Mouse (Mus musculus) embryo, embryonic 10.5 days (tissue): ENCODE measurements around the gene Kcnn1.

Source experiments
- DNase-seq: peaks from one replicate; pipeline ENCODE4 v3.0.0-alpha.2; 2015; ENCODE audit warnings: low spot score

Gene Kcnn1

DNA sequence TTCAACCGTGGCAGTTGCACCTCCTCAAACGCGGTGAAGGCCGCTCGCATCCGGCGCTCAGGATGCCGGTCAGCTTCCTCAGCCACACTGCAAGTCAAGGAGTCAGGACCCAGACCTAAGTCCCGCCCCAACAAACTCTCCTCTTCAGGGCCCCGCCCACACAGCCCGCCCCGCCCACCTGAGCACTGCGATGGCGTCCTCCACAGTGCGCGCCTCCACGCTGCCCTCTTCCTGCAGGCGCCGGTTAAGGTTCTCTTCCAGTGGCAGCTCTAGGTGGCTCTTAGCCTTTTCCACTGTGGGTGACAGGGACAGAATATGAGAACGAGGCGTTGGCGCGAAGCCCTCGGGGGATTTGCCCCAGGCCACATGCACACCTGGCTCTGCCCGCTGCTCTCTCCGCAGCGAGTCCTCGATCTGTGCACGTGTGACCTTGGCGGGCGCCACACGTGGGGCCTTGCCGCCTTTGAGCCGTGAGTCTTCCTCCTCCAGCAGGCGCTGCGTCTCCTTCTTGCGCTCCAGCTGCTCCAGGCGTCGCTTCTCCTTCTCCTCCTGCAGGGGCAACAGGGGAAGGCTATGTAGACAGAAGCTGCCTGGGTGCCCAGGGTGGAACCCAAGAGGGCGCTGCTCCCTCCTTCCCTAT, 5.6 kb upstream of the Kcnn1 start:
- peak; percentile 80 for DNase-seq

DNA sequence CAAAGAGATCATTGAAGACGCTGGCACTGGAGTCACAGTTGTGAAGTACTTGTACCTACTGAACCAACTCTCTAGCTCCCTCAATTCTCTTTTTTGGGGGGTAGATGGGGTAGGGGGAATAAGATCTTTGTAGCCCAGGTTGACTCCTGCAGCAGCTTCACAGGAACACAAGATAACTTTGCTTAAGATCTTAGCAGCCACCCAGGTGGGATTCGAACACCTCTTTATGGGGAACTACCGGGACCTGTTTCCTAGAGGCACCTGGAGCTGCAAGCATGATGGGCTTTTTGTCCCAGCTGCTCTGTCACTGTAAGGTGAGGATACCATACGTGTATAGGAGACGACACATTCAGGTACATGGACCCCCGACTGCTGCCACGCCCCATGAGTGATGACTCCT, 3.5 kb upstream of the Kcnn1 start:
- no peak for DNase-seq

DNA sequence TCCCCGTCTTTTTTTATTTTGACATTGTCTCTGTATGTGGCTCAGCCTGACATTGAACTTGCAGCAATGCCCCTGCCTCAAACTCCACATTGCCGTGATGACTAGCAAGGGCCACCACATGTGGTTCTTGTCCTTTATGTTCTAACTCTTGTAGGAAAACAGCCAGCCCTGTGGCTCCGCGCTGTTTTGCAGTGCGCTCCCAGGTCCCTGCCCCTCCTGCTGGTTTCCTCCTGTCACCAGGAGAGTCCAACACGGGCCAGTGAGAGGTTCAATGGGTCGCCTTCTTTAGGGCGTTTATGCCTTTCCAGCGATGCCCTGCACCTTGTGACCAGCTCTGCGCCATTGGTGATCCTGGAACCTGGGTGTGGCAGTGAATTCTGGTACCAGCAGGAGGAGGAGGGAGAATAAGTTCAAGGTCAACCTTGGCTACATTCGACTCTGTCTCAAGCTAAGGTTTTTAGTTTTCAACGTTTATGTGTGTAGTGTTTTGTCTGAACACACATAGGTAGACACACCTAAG, 3.0 kb upstream of the Kcnn1 start:
- no peak for DNase-seq

DNA sequence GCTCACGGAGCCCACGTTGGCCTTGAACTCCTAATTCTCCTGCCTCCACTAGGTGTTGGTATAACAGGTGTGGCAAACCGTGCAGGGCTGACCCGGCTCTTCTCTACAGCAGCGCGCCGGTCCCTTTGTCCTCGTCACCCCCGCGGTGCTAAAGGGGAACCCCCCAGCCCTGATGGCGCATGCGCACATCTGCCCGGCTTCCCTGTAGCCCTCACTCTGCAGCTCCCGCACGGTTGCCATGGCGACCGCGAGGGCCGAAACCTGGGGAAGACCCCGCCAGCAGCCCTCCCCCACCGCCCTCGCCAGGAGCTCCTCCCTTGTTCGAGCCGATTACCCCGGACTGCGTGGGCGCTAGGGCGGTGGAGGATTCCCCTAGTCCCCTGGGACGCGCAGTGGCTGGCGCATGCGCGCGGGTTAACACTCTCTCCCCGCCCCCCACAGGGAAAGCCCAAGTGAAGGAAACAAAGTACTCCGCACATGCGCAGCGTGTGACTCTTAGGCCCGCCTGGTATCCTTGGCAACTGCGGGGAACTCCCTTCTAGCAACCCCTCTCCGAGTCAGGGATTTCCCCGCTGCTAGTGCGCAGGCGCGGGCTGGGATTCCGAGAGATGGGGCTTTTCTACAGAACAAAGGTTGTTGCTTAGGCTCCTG, 2.4 kb upstream of the Kcnn1 start:
- DNase-seq, result peak; percentile 100

DNA sequence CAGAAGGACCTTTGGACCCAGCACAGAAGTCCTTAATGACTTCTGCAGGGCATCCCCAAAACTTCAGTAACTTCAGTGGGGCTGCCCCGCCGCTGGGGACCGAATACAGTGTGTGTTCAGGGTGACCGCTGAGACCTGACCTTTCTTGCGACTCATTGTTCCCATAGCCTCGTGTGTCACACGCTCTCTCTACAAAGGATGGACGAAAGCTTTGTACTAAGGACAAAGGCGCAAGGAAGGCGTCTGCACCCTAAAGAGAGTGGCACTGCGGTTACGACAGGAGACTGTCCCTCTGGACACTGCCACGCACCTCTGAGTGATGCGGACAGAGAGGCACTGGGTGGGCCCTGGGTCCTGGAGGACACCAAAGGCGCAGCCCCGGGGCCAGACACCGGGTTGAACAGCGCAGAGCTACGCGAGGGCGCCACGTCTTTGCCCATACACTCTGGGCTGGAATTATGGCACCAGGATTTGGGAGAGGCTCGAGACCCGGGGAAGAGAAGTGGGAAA, 1.7 kb upstream of the Kcnn1 start:
- DNase-seq, result peak; percentile 79

DNA sequence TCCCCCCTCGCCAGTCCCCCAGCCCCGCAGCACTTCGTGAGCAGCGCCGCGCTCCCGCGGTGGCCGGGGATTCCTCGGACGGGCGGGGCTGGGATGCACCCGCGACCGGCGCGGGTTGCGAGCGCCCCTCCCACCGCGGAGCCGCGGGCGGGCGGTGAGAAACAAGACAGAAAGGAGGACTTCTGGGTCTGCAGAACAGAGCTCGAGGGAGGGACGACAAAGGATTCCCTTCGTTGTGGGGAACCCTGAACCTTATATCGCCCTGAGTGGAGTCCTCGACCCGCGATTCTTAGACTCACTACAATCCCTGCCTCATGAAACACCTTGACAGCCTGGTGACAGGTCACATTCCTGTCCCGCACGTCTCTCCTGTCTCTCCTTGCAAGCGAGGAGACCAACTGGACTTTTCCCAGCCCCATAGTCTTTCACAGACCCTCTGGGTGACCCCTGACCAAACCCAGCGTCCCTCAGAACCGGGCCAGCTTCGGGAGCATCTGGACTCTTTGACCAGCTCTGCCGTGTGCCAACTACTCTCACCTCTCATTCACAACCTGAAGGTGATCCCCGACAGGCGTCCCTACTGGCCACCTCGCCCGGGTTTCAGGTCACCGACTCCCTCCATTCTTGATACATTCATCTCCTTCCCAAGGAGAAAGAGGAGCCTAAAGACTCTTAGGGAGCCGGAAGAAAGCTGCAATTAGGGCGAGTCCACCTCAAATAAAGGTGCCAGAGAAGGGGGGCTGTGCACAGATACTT, 1.1 kb upstream of the Kcnn1 start:
- peak; percentile 54 for DNase-seq

DNA sequence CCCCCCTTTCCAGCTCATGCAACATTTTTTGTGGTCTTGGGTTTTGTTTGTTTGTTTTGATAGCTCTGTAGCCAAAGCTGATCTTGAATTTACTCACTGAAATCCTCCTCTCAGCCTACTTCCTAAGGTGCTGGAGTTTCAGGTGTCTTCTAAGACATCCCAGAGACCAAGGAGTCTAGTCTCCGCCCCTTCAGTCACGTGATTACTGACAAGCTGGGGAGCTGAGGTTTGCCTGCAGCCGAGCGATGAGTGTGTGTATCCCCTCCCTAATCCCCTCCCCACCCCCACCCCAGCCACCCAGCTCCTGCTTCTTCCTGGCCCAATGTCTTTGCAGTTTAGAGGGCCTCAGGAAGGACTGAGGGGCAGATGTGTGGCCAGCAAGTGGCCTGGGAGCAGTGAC, 5.5 kb downstream of the Kcnn1 start:
- DNase-seq, result no peak

DNA sequence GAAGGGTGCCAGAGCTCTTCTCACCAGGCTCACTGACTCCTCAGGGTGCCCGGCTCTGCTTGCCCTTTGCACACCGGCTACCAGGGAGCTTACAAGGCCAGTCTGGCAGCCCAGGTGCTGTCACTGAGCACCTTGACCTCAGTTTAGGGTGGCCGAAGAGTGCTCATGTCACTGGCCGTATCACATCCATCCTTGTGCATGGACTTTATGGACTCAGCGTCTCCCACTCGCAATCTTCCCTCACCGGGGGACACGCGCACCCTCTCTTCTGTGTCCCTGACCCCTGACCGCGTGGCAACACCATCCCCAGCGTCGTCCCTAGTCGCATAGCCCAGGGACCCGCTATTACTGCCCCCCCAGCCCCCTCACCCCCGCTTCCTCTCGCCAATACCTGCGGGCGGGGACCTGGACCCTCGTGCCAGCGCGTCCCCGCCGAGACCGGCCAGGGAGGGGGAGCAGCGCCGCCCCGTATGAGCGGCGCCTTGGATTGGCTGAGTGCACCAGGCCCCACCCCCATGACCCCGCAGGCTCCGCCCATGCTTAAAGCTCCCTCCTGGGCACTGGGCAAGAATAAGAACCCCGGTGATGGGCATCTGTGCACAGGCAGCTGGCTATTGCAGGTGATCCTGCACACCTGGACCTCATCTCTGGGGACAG, 6.4 kb downstream of the Kcnn1 start:
- DNase-seq, result peak; percentile 83

DNA sequence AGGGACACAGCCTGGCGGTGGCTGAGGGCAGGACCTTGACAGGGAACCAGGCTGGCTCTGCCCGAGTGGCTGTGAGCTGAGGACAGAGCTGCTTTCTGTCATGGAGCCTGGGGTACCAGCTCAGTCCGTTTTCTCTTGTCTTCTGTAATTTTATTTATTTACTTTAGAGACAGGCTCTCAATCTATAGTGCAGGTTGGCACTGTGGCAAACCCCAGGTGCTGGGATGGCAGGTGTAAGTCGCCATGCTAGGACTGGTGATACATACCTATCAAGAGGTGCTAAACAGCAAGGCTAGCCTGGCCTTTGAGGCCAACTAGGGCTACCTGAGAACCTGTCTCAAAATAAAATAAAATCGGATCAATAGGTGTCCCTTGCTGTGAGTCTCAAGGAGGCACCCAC, 7.0 kb downstream of the Kcnn1 start:
- no peak for DNase-seq

DNA sequence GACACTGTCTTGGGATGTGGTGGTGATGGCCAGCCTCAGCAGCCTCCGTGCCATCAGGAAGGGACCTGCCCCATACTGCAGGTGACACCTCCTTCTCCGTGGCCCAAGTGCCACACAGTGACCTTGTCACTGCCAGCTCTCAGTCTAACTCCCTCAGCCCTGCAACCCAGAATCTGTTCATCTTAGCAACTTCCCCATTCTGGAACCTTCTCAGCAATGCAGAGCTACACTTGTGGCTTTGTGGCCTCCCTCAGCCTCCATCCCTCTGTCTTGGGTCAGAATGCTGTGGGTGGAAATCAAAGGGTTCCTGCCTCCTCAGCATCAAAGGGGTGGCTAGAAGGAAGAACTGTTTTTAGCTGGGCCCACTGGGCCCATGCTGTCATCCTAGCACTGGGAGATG, 9.2 kb downstream of the Kcnn1 start:
- DNase-seq, result no peak

DNA sequence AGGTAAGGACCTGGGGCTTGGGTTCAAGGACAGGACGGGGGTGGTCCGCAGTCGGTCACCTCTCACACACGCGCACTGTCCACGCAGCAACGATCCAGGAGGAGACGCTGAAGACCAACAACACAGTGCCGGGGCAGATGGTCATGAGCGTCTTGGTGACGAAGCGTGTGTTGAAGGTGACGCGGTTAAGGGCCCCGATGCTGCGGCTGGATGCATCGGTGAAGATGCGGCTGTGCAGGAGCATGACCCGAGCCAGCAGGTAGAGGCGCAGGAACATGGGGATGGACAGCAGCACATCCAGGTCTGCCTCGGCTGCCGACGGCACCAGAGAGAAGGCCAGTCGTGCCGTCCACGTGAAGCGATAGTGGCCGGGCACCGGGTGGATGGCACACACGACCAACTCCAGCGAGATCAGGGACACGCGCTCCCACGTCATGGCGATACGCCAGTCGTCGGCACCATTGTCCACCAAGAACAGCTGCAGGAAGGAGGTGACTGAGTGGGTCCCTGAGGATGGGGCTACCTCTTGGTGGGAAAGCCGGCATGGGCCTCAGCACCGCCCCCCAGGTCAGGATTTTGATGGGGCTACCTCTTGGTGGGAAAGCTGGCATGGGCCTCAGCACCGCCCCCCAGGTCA, 10.3 kb downstream of the Kcnn1 start:
- DNase-seq, result no peak

DNA sequence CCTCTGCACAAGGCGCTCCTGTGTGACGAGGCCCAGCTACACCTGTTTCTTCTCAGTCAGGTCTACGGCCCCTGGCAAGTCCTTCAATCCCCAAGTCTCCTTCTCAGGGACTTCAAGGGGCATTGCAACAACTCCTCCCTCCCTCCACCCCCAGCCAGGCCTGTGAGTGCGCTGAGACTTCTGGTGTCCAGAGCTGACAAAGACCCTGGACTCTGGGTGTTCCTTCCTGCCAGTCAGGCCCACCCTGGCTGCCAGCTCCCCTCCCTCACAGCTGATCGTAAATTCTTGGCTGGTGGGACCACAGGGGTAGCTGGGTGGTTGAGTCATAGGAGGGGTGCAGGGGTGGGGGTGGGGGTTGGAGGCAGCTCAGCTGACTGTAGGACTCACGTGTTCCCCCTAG, 11.2 kb downstream of the Kcnn1 start:
- DNase-seq, result no peak

DNA sequence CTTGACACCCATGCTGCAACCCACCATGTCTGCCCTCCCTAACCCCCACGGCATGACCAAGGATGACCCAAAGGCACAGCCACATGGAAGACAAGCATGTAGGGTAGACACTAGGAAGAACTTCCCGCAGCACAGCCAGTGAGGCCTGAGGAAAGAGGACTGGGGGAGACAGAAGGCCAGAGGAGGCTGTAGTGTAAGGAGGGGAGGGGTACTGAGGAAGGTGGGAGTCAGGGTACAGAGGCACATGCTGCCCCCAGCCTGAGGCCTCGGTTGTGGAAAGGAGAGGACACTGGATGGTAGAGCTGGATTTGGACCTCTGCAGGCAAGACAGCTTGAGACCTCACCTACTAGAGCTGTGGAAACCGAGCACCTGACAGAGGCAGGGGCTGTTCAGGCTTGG, 12.1 kb downstream of the Kcnn1 start:
- DNase-seq, result no peak

DNA sequence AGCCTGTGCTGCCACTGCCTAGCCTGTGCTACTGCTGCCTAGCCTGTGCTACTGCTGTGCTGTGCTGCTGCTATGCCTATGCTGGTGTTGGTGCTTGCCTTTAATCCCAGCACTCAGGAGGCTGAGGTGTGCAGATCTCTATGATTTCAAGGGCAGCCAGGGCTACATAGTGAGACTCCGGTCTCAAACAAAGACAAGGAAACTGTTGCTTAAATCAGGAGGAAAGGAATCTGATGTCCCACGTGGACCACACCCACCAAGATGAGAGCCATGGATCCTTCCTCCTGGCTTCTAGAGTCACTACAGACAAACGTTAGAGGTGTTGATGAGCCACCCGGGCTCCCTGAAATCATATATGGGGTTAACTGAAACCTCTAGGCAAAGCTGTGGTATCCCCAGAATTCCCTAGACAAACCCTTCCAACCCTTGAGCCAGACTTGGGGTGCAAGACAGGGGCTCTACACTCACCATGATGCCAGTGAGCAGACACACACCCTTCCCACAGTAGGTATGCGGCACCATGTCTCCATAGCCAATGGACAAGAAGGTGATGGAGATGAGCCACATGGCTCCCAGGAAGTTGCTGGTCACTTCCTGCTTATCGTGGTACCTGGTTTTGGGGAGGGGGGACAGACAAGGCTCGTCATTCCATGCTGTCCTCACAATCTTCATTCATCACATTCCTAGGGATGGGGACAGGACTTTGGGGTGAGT, 12.8 kb downstream of the Kcnn1 start:
- DNase-seq, result no peak

DNA sequence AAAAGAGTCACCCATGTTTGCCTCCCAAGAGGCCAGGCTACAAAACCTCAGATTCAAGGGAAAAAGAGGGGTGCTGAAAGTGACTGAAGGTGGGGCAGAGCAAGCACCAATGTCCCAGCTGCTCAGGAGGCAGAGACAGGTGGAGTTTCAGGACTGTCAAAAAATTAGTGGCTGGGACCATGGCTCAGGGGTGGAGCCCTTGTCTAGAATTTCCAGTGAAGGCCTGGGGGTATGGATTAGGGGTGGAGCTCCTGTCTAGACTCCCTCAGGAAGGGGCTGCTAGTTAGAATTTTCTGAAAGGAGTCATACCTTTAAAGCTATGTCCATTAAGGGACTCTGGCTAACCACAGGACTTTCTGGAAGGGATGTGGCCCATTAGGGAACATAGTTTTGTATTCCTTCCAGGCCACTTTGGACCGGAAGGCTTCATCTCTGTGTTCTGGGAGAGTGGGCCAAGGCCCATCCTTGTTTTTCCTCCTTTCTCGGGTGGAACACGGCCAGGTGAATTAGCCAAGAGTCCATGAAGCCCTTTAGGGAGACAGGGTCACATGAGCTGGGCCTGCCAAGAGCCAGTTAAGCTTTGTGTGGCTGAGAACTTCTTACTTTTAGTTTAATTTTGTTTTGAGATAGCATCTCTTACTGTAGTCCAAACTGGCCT, 13.6 kb downstream of the Kcnn1 start:
- no peak for DNase-seq

DNA sequence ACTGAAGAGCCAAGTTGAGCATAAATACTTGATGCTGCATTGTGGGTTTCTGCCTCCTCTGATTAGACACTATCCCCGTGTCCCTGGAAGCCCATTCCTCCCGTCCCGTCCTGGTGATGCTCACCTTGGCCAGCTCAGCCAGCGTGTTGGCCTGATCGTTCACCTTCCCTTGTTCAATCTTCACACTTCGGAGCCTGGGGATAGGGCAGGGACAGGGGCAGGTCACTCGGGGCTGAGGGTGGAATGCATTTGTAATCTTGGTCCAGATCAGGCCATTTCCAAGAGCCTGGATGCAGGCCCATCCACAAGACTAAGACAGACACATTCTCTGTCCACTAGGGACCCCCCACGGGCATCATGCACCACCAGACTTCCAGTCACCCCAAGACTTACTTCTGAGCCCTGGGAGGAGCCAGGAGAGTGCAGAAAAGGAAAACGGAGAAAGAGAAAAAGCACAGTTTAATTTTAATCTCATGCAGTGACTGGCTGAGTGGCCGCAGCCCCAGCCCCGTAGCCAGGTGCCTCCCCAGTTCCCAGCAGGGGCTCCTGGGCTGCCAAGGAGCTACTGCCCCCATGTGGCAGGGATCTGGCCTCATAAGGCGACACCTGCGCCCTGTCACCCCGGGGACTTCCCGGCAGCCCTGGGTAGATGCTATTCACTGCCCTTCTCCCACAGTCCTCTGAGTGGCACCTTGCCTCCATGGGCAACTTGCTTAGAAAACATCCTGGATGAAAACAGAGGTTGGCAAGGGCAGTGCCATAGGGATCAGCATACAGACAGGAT, 16.5 kb downstream of the Kcnn1 start:
- no peak for DNase-seq

DNA sequence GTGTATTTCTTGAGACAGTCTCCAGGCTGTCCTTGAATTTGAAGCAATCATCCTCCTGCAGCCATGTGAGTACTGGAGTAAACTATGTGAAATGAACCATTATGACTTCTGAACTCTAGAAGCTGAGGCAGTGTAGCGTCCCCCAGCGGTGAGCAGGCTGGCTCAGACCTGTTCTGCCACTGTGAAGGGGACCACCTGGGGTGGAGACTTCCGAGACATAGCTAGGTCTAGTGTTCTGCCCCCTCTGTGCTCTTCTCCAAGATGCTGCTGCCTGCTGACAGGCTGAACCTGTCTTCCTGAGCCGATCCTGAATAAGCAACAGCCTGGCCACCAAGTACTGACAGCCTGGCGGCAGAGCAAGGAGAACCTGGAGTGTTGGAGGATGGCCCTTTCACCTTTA, 17.9 kb downstream of the Kcnn1 start:
- DNase-seq, result no peak

DNA sequence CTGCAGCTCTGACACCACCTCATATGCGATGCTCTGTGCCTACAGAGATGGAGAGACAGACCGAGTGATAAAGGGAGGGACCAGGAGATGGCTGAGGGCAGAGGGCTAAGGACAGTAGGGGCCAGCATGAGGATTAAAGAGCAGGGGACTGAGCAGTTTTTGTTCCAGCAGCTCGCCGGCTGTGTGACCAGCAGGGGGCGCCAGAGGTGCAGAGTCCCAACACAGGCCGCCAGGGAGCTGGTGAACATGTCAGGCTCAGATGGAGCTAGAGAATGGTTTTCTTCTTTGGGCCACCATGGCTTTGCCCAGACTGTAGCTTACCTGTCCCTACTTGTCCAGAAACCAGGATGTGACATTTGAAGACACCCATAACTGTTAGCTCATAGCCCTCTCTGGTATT, 18.5 kb downstream of the Kcnn1 start:
- peak; percentile 92 for DNase-seq

DNA sequence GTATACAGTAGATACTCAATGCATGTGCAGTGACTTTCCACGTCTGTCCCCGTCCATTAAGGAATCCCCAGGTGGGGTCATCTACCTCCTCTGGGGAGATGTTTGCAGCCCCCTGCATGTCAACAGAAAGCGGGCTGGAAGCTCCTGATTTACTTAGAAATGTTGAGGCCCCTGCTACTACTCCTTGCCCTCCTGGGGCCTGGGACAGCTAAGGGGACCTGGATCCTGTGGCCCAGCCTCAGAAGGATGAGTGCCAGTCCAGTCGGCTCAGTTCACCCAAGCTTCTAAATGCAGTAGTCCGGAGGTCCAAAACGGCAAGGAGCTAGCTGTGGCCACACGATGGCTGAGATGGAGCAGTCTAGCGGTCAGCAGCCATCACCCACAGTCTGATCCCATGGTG, 19.1 kb downstream of the Kcnn1 start:
- no peak for DNase-seq

DNA sequence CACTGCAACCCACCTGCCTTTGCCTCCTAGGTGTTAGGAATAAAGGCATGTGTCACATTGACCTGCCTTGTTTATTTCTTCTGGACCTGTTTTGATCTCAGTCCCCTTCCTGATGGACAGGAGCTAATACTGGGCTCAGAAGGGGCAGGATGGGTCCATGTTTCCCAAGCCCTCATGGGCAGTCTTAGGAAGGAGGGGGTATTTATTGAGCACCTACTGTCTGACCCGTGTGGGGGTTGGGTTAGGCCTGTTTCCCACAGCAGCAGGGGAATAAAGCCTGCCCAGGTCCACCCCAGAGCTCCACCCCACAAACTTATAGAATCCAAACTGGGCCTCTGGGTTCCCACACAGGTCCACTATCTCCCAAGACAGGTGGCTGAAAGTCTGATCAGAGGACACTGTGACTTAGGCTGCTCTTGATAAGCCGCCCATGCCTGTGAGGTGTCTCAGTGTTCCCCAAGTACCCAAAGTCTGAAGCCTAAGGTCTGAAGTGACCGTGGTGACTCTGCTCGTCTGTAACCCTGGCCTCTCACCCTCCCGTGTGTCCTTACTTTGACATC, 19.8 kb downstream of the Kcnn1 start:
- no peak for DNase-seq
